Mouse (Mus musculus): Measurements from ENCODE around the gene Alk. TPM values are rescaled to one million over a fixed set of nuclear protein-coding genes. Genes with fewer than 3 reads are reported as not detected.

Gene Alk
- polyA plus RNA-seq, 1 experiment from 2014 or later: 4.1 TPM

DNA sequence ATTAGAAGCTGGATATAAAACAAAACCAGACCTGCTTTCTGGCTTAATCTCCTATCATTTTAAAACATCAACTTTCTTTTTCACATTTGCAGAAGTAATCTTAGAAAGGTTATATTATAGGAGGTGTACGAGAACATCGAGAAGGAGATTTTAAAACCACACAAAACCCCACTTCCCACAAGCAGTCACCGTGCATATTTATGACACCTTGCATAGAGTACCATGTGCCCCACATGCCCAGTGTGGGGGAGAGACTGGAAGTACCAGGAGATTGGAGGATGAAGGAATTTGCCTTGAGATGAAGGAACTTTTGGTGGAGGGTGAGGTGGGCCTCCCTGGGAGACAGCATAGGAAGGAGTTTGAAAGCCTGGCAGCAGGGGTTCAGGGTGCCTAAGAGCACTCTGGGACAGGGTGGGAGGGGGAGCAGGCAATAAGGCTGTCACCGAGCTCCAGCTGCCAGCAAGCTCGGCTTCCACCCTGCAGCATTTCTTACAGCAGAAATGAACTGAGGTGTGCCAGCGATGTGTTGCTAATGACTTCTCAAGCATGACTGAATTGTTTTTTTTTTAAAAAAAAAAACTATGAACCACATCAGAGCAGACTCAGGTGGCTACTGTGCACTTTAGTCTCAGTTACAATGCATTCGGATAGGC is 459.4 kb downstream of the Alk start:
- Histone ChIP-seq H3K4me2 (no peak overlapping the region), H3K4me3 (no peak overlapping the region), H3K9ac (no peak overlapping the region), H3K27me3 (no peaks in the 10 kb centered on the region), H3K9me3 (no peaks in the 10 kb centered on the region), H3K36me3 (no peaks in the 10 kb centered on the region), H3K4me1 (replicated peaks) (peaks cover 19% of the 10 kb centered on the region), H3K27ac (replicated peaks) (no peak overlapping the region)
- WGBS: 59% methylated on average over 7 of the region's 7 CpGs
- ATAC-seq (ENCODE audit: low read depth): peak; percentile 61; the same call in 1 of the 2 replicates

DNA sequence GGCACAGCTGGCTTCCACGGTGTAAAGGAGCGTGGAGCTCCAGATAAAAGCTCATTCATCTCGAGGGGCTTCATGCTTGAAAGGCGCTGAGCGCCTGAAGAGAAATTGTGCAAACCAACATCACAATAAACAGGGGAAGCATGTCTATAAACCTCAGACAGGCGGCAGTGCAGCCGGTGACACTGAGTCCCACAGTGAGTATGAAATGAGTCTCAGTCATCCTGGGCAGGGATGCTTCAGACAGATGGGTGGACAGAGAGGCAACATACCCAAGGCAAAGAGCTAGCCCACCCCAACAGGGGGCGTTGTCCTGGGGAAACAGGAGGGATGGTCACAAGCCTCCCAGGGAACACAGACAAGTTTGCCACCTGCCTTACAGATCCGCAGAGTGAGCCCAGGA is 460.0 kb downstream of the Alk start:
- H3K9ac ChIP-seq: no peak overlapping the region
- no peak for ATAC-seq (ENCODE audit: low read depth)
- no peak overlapping the region for H3K27ac ChIP-seq (replicated peaks)
- H3K4me1 ChIP-seq (replicated peaks): peaks cover 19% of the 10 kb centered on the region
- WGBS: 44% methylated on average over 9 of the region's 9 CpGs
- H3K27me3 ChIP-seq: no peaks in the 10 kb centered on the region
- no peak overlapping the region for H3K4me2 ChIP-seq
- H3K9me3 ChIP-seq: no peaks in the 10 kb centered on the region
- no peaks in the 10 kb centered on the region for H3K36me3 ChIP-seq
- H3K4me3 ChIP-seq: no peak overlapping the region

DNA sequence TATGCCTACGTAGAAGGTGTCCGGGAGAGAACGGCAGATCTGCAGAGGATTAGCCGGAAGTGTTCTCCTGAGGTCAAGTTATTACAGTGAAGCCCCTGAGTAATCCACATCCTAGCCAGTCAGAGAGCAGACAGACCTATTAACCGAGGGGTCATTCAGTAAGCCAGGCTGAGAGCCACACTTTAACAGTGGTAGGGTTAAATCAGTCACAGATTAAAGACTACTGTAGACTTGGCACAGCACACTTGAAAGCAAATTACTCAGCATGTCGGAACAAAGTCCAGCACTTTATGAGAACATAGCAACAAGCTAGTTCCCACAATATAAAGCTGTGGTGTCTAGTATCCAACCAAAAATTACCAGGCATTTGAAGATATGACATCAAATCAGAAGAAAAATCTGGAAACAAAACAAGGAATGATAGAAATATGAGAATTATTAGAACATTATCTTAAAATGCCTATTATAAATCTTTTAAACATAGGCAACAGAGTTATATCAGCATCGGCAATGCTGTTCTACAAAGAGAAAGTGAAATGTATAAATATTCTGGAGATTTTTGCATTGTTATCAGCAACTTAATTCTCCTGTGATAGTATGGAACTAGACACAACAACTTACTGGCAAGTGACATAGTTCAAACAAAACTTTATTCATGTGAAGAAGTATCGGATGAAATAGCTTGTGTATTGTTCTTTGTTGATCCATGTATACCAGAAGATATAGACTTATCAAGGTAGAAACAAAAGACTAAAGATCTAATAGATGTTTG is 472.1 kb downstream of the Alk start:
- Histone ChIP-seq H3K36me3 (no peaks in the 10 kb centered on the region), H3K4me1 (replicated peaks) (no peaks in the 10 kb centered on the region), H3K9me3 (no peaks in the 10 kb centered on the region), H3K27me3 (no peaks in the 10 kb centered on the region), H3K4me3 (no peak overlapping the region), H3K27ac (replicated peaks) (no peak overlapping the region), H3K9ac (no peak overlapping the region), H3K4me2 (no peak overlapping the region)
- ATAC-seq (ENCODE audit: low read depth): no peak
- 85% methylated on average over 8 of the region's 8 CpGs for WGBS

DNA sequence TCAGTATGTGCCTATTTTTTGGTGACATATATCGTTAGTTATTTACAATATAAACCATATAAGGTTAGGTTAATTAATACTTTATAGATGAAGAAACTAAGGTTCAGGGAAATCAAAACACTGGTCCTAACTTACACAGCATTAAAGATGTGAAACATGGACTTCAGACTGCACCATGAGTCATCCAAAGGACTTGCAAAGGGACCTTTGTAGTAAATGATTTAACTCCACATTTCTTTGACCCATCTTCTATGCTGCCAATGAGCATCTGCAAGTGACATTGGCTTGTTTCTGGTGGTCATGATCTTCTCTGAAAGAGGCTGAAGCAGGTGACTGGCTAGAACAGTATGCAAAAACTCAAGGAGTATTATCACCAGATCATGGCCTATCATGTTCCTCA is 482.8 kb downstream of the Alk start:
- Histone ChIP-seq H3K36me3 (no peaks in the 10 kb centered on the region), H3K4me3 (no peak overlapping the region)

DNA sequence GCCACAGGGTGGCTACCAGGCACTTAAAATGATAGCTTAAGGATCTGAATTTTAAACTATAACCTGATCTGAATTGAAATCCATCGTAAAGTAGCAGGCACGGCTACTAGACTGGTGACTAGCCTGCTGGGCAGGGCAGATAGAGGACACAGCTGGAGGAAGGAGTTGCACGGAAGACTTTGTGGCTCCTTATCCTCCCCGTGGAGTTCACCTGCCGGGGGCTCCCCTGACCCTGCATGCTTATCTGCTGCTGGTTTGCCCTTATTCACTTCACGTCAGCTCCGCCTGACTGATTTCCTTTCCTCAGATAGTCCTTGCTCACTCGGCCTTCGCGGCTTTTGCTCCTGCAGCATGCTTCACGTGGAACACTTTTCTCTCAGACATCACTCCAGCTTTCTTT is 484.1 kb downstream of the Alk start:
- no peak overlapping the region for H3K27ac ChIP-seq (replicated peaks)
- WGBS: 72% methylated on average over 11 of the region's 11 CpGs
- no peaks in the 10 kb centered on the region for H3K36me3 ChIP-seq
- no peaks in the 10 kb centered on the region for H3K27me3 ChIP-seq
- peaks cover 6% of the 10 kb centered on the region for H3K4me1 ChIP-seq (replicated peaks)
- peaks cover 6% of the 10 kb centered on the region; the same call in 1 of the 2 replicates for H3K9me3 ChIP-seq
- H3K9ac ChIP-seq: no peak overlapping the region
- H3K4me2 ChIP-seq: no peak overlapping the region
- ATAC-seq (ENCODE audit: low read depth): no peak
- no peak overlapping the region for H3K4me3 ChIP-seq

More for the DNA sequence above, 482.8 kb downstream of the Alk start:
- Histone ChIP-seq H3K27me3 (no peaks in the 10 kb centered on the region), H3K27ac (replicated peaks) (no peak overlapping the region), H3K9me3 (peaks cover 6% of the 10 kb centered on the region; the same call in 1 of the 2 replicates), H3K4me2 (no peak overlapping the region), H3K9ac (no peak overlapping the region), H3K4me1 (replicated peaks) (no peaks in the 10 kb centered on the region)
- 94% methylated on average over 1 of the region's 1 CpGs for WGBS
- ATAC-seq (ENCODE audit: low read depth): no peak

DNA sequence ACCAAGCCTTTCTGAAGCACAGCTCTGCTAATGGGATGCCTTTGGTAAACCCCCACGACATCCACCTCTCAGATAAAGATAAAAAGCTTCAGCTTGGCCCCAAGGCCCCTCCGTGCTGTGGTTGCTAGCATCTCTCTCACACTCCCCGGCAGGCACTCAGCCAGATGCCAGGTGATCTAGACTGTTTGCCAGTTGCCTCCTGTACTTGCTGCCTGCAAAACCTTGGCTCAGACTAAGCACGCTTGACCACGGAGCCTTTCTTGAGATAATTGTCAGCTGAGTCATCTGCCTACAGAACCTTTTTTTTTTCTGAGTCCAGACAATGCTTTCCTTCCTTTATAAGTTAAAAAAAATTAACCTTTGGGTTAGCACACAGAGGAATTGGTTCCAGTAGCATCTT is 486.1 kb downstream of the Alk start:
- WGBS: 87% methylated on average over 5 of the region's 5 CpGs
- no peak overlapping the region for H3K27ac ChIP-seq (replicated peaks)
- no peak for ATAC-seq (ENCODE audit: low read depth)

DNA sequence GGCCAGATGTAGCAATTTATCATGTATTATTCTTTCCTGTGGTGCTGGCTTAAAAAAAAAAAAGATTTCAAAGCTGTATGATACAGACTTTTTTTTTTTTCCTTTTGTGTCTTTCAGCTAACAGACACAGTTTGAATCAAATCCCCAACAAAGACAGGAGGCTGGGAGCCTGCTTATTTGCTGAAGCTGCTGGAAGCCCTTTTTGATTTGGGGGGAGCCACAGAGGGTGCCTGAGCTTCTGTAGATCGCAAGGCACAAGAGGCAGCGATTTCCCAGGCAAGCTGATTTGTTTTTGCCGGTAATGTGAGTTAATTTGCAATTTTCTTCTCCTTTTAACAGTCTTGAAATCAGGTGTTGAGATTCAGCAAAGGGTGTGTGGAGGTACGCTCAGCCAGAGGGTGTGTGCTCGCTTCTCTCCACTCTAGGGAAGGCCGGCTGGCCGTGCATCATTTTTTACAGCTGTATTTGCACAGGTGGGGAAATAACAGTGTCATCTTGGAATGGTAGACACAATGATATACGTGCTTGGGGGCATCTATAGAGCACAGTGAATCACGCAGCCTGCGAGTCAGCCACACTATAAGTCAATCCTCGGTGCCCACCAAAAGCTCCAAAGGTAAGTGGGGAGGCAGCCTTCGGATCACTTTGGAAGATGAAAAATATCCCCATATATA is 489.0 kb downstream of the Alk start:
- 0 out of 2 replicates have a peak overlapping the region, but pooled peaks have one; percentile 41 for H3K9ac ChIP-seq
- H3K27me3 ChIP-seq: no peaks in the 10 kb centered on the region
- peak; percentile 53; the same call in 1 of the 2 replicates for ATAC-seq (ENCODE audit: low read depth)
- no peaks in the 10 kb centered on the region for H3K36me3 ChIP-seq
- peak overlapping the region; percentile 46; the same call in 1 of the 2 replicates for H3K27ac ChIP-seq (replicated peaks)
- peak overlapping the region; percentile 13; the same call in 1 of the 2 replicates for H3K4me2 ChIP-seq
- 29% methylated on average over 12 of the region's 12 CpGs for WGBS
- H3K4me1 ChIP-seq (replicated peaks): peaks cover 23% of the 10 kb centered on the region
- no peaks in the 10 kb centered on the region for H3K9me3 ChIP-seq
- H3K4me3 ChIP-seq: no peak overlapping the region

More for the DNA sequence above, 486.1 kb downstream of the Alk start:
- Histone ChIP-seq H3K27me3 (no peaks in the 10 kb centered on the region), H3K4me1 (replicated peaks) (peaks cover 11% of the 10 kb centered on the region), H3K4me3 (no peak overlapping the region), H3K9me3 (peaks cover 6% of the 10 kb centered on the region; the same call in 1 of the 2 replicates), H3K9ac (no peak overlapping the region), H3K36me3 (no peaks in the 10 kb centered on the region), H3K4me2 (no peak overlapping the region)

DNA sequence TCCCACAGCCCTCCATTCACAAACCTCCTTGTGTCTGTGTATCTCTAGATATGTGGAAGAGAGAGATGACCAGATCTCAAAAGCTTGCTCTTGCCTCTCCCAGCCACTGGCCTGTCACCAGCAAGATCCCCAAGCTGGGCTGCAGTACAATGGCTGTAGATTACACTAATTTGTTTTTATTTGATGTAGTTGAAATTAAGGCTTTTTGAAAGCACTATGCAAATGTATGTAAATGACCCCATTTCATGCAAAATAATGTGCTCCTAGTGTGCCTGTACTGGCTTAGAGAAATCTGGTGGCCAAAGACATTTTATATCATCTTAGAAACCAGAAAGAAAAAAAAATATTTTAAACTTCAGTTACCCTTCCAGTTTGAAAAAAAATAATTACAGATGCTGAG is 492.4 kb downstream of the Alk start:
- Histone ChIP-seq H3K27ac (replicated peaks) (no peak overlapping the region), H3K9ac (no peak overlapping the region), H3K27me3 (no peaks in the 10 kb centered on the region), H3K4me1 (replicated peaks) (peaks cover 23% of the 10 kb centered on the region), H3K4me2 (no peak overlapping the region), H3K36me3 (no peaks in the 10 kb centered on the region), H3K4me3 (no peak overlapping the region), H3K9me3 (no peaks in the 10 kb centered on the region)
- no peak for ATAC-seq (ENCODE audit: low read depth)

DNA sequence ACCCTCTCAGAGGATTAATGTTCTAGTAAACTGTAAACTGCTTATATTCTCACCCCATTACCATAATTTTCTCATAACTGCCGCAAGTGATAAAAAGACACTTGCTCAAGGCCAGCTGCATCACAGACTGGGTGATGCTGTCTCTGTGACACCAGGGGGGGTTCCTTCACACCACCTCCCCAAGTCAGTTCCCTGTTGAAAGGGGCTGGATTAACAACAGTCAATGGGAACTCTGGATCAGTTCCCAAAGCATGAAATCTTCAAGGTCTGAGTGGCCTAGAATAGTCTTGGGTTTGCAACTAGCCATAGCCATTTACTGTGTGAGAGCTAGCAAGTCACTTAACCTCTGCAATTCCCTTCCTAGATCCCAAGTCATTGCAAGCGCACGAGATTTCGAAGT is 492.9 kb downstream of the Alk start:
- peaks cover 23% of the 10 kb centered on the region for H3K4me1 ChIP-seq (replicated peaks)
- H3K27ac ChIP-seq (replicated peaks): no peak overlapping the region
- 76% methylated on average over 4 of the region's 4 CpGs for WGBS
- no peak overlapping the region for H3K4me2 ChIP-seq
- no peak for ATAC-seq (ENCODE audit: low read depth)
- H3K4me3 ChIP-seq: no peak overlapping the region
- H3K9ac ChIP-seq: no peak overlapping the region
- H3K27me3 ChIP-seq: no peaks in the 10 kb centered on the region
- H3K36me3 ChIP-seq: no peaks in the 10 kb centered on the region
- H3K9me3 ChIP-seq: no peaks in the 10 kb centered on the region

DNA sequence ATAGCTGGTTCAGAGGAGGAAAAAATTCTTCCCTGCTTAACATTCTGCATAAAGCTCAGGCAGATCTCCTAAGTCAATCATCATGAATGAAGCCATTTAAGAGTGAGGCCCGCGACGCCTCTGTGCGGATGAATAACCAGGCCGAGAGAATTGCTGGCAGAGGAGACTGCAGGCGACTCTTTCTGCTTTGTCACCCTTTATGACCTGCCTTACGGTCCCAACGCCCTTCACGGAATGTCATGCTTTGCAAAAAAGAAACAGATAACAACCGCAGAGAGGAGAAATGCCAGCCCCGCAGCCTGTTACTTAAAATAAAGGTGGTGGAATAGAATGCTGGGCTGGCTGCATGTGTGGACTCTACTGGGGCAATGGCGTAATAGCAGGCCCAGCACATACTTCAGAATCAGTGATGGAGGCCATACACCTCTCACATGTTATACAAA is 517.1 kb downstream of the Alk start:
- WGBS: 26% methylated on average over 12 of the region's 12 CpGs
- Histone ChIP-seq H3K4me1 (replicated peaks) (peaks cover 8% of the 10 kb centered on the region), H3K4me3 (no peak overlapping the region), H3K27me3 (no peaks in the 10 kb centered on the region), H3K27ac (replicated peaks) (peak overlapping the region; percentile 33; the same call in 1 of the 2 replicates), H3K9me3 (no peaks in the 10 kb centered on the region), H3K9ac (no peak overlapping the region), H3K36me3 (no peaks in the 10 kb centered on the region), H3K4me2 (no peak overlapping the region)
- ATAC-seq (ENCODE audit: low read depth): peak; percentile 53

DNA sequence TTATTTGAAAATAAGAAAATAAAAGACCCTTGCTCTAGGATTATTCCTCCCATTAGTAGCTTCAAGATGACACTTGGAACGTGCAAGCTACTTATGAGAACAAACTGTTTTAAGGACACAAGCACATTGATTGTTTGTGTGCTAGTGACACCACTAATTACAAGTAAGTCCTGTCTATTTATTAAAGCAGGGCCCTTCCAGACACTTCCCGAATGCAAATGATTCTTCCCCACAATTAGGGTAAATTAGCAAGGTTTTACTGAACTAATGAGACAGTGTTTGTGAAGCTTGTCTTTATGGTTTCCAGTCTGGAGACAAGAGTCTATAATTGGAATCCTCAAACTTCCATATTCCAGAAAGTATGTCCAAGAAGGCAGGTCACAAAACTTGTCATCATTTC is 523.0 kb downstream of the Alk start:
- no peak overlapping the region for H3K9ac ChIP-seq
- no peak overlapping the region for H3K27ac ChIP-seq (replicated peaks)
- no peak overlapping the region for H3K4me3 ChIP-seq
- H3K4me2 ChIP-seq: no peak overlapping the region
- H3K27me3 ChIP-seq: no peaks in the 10 kb centered on the region
- no peak for ATAC-seq (ENCODE audit: low read depth)
- H3K4me1 ChIP-seq (replicated peaks): peaks cover 12% of the 10 kb centered on the region
- no peaks in the 10 kb centered on the region for H3K9me3 ChIP-seq
- WGBS: 73% methylated on average over 2 of the region's 2 CpGs
- H3K36me3 ChIP-seq: no peaks in the 10 kb centered on the region

DNA sequence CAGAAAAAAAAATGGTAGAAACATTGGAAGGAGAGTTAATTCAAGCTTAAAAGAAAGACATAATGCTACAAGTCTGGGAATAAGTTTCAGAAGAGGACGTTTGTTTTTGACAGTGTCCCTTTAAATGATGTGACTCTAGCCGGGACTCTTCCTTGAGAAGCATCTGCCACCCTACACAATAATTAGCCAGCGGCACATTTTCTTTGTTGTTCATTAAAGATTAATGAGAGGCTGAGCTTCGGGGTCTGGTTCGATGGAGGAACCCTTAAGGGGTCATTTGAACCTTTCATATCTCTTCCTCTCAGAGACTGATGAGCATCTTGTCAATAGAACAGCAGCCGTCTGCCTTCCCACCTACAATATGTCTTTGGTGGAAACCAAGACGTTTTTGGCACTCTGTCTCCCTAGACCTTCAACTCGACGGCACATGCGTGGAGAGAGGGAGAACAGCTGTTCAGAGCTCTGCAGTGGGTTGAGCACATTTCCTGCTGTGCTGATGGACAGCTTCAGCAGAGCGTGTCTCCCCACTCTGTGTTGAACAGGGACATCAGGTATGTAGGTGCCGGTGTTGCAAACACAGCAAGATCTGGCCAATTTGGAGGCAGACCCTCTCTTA is 528.0 kb downstream of the Alk start:
- peak; percentile 76; the same call in 1 of the 2 replicates for ATAC-seq (ENCODE audit: low read depth)
- Histone ChIP-seq H3K36me3 (no peaks in the 10 kb centered on the region), H3K9me3 (no peaks in the 10 kb centered on the region), H3K4me2 (0 out of 2 replicates have a peak overlapping the region, but pooled peaks have one; percentile 22), H3K4me3 (no peak overlapping the region), H3K27ac (replicated peaks) (no peak overlapping the region), H3K4me1 (replicated peaks) (peaks cover 18% of the 10 kb centered on the region), H3K27me3 (no peaks in the 10 kb centered on the region), H3K9ac (no peak overlapping the region)
- WGBS: 19% methylated on average over 12 of the region's 12 CpGs
